Mouse (Mus musculus) brain, embryonic 18.5 days (tissue): ENCODE results near the gene Wwp2.

Experiments used
- DNase-seq: peaks from one replicate; pipeline ENCODE4 v3.0.0-alpha.2; 2012; ENCODE audit warnings: low read depth, low spot score

The Wwp2 gene

GRCm38 (mm10) chr8:107435962-107436831, at the start of gene Wwp2:
Gene Wwp2 (plus strand): TSS chr8:107436365.
- no peak for DNase-seq

GRCm38 (mm10) chr8:107386642-107387041, 49.5 kb upstream of the Wwp2 start:
- no peak for DNase-seq

GRCm38 (mm10) chr8:107387861-107388260, 48.3 kb upstream of the Wwp2 start:
- DNase-seq: no peak

GRCm38 (mm10) chr8:107389557-107389956, 46.6 kb upstream of the Wwp2 start:
- peak; percentile 62 for DNase-seq

- no peak for DNase-seq
Observed at GRCm38 (mm10) chr8:107390476-107391135, 45.6 kb upstream of the Wwp2 start.

GRCm38 (mm10) chr8:107391136-107391516, 45.0 kb upstream of the Wwp2 start:
- no peak for DNase-seq

- no peak for DNase-seq
Observed at GRCm38 (mm10) chr8:107395397-107395796, 40.8 kb upstream of the Wwp2 start.

GRCm38 (mm10) chr8:107396106-107396670, 40.0 kb upstream of the Wwp2 start:
- DNase-seq: no peak

- DNase-seq: no peak
Observed at GRCm38 (mm10) chr8:107397665-107398064, 38.5 kb upstream of the Wwp2 start.

- no peak for DNase-seq
Observed at GRCm38 (mm10) chr8:107399495-107399894, 36.7 kb upstream of the Wwp2 start.

GRCm38 (mm10) chr8:107401866-107402265, 34.3 kb upstream of the Wwp2 start:
- DNase-seq: no peak

GRCm38 (mm10) chr8:107403038-107403781, 33.0 kb upstream of the Wwp2 start, which contains the start of gene Nqo1:
Gene Nqo1 (minus strand): TSS chr8:107403206.
- DNase-seq: peak; percentile 37

GRCm38 (mm10) chr8:107404057-107404456, 32.1 kb upstream of the Wwp2 start:
- no peak for DNase-seq

- DNase-seq: no peak
Observed at GRCm38 (mm10) chr8:107405935-107406334, 30.2 kb upstream of the Wwp2 start.

- DNase-seq: no peak
Observed at GRCm38 (mm10) chr8:107411391-107411790, 24.8 kb upstream of the Wwp2 start.

GRCm38 (mm10) chr8:107412552-107412951, 23.6 kb upstream of the Wwp2 start:
- DNase-seq: no peak

- DNase-seq: no peak
Observed at GRCm38 (mm10) chr8:107413881-107414280, 22.3 kb upstream of the Wwp2 start.

GRCm38 (mm10) chr8:107417001-107417400, 19.2 kb upstream of the Wwp2 start:
- DNase-seq: no peak

- no peak for DNase-seq
Observed at GRCm38 (mm10) chr8:107424176-107424575, 12.0 kb upstream of the Wwp2 start.

- peak; percentile 88 for DNase-seq
Observed at GRCm38 (mm10) chr8:107424597-107425229, 11.5 kb upstream of the Wwp2 start, which contains the start of gene Nob1. Gene Nob1 (minus strand): TSS chr8:107425051.

- no peak for DNase-seq
Observed at GRCm38 (mm10) chr8:107425230-107425597, 11.0 kb upstream of the Wwp2 start.
